Mouse (Mus musculus): Measurements from ENCODE around the gene Pdcd1.
"Not testable (repeated sequence)": the region's sequence is repeated elsewhere in the genome, so short reads cannot be mapped to it uniquely, and the experiment has no call there.

Pdcd1 gene

DNA sequence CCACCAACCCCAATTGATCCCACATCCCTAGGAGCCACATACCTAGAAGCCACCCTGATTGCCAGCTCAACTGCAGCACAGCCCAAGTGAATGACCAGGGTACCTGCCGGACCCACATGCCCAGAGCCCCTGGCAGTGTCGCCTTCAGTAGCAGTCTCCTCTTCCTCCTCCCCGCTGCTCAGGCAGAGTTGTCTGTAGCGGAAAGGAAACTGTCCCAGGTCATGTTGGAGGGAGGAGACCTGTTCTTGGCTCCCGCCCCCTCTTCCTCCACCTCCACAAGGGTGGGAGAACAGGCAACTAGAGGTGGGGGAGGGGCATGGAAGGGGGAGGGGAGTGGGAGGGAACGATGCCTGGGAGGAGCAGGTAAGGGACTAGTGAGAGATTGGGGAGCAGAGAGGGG lies at the start of gene Pdcd1:
Gene Pdcd1, minus strand, starts transcription at position 181 of the 400 bp plus-strand sequence.
- peak in 1 of 2 experiments; percentile 59 for DNase-seq

DNA sequence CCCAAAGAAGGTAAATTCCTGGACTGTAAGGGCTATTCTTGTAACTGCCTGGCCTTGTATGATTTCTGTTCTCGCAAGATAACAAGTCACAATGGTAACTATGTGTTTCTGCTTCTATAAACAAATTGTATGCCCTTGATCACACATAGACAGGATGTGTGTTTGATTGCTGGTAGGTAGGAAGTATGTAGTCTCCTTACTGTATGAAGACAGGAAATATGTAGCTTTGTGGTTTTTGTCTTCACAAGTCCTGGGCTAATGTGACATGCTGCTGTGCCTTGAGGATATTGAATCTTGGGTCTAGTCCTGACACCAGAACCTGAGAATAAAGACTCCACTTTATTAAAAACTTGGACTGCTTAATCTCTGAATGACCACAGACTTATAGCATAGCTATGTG lies 39.4 kb upstream of the Pdcd1 start:
- no peak for DNase-seq

DNA sequence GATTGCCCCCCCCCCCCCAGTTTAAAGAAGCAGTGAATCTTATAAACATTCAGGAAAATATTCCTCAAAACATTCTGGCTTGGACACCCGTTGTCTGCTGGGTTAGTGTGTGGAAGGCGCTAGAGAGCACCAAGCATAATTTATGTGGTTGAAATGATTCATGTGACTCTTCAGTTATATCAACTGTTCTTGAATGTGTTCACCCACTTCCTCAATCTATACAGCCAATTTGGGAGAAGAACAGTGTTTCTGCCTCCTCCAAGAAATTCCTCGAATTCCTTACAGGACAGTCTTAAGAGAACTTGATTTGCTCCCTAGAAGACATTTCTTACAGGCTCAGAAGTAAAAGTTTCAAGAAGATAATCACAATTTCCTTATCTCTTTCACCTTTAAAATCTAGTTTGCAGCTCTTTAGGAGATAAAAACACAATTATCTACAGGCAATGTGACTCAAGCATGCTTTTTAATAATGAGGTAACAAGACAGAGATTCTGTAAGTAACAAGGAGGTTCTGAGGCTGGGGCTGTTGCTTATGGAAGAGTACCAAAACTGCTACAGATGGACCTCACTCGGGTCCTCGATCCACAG lies 34.1 kb upstream of the Pdcd1 start:
- DNase-seq = no peak

DNA sequence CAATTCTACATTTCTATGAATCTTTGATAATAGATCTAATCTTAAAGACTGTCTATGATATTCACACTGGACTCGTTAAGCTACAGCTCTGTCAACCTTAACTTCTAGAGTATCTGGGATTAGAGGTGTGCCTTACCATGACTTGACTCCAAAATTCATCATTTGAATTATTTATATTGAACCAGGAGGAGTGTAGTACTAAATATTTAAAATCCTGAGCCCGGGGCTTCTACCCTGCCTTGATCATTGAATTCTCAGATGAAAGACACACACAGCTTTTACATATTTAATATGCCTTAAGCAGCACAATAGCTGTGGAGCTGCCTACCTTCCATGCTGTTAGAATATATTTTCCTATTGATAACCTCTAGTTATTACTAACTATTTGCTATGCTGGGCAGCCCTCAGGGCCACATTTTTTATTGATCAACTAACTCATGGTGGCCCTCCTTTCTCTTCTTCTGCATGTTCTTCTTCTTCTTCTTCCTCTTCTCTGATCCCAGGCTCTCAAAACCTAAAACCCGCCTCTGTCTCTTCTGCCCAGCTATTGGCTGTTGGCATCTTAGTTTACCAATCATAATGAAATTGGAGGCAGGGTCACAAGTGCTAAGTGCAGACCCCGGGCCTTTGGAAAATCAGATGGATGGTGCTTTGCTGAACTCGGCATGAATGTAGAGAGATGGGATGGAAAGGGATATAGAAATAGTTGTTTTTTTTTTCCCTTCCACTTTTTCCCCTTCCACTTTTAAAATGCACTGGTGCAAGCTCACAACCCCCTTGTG lies 33.2 kb upstream of the Pdcd1 start:
- no peak for DNase-seq

DNA sequence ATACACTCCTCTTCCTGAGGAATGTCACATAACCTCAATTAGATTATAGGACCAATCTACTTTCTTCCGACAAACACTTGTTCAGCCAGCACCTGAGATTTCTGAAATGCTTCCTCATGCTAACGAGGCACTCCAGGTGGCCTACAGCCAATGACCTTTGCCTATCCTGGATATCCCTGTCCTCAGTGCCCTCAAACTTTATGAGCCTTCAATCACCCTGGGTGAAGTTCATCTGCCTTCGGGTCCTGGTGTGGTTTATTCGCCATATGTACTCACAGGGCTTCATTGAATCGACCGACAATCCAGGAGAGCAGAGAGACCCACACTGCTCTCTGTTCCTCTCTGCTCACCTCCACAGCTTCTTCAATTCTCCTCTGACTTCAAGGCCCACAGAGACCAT lies 29.4 kb upstream of the Pdcd1 start:
- DNase-seq = no peak

DNA sequence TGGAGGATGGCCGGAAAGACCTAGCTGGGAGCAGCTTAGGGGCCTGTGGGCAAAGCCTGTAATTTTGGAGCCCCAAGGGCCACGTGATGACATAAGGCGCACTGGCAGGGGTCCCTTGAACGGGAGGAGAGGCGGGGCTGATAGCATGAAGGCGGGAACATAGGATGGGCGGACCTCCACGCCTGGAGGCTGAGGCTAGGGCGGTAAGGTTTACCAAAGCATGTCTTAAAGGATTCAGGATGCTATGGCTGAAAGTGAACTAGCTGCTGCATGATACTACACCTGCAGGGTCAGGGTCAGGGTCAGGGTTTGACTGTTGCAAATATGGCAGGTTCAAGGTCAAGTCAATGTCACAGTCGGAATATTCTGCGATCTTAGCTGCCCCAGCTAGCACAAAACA lies 28.8 kb upstream of the Pdcd1 start:
- DNase-seq = no peak

DNA sequence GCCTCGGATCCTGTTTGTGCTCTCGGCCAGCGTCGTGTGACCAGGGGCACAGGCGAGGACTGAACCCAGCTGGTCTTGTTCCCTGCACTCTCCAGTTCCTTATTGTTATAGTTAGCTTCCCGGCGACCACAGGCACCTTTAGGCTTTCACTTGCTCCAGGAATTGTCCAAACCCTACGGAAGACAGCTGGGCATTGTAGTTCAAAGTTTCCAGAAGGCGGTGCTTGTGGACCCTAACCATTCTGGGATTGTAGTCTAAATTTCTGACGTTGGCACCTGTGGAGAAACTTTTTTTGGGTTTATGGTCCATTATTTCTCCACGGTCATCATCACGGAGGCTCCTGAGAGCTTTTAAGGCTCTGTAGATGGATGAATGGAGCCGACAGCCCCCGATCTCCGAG lies 28.4 kb upstream of the Pdcd1 start:
- no peak for DNase-seq

DNA sequence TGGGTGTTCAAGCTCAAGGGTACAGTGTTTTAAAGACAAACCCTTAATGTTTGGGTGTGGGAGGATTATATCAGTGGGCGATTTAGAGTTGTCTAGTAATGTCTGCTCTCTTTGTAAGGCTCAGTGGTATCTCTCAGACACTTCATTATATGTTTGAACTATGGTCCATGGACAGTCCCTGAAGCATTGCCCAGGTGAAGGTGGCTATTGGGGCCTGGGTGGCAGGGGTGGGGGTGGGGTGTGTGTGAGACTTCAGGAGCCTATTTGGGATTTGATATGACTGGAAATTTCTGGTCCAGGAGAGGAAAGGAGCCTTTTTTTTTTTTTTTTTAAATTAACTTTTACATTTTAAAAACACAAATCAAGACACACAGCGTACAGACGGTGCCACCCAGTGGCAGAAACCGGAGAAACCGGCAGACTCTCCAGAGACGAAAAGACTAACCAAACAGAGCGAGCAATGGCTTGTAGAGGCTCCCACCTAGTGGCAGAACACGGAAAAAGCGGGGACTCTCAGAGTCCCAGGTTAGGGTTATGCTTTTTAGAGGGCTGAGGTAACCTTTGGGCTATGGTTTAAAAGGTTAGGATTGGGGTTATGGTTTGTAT lies 26.6 kb upstream of the Pdcd1 start:
- peak; percentile 64 to 75 for DNase-seq

DNA sequence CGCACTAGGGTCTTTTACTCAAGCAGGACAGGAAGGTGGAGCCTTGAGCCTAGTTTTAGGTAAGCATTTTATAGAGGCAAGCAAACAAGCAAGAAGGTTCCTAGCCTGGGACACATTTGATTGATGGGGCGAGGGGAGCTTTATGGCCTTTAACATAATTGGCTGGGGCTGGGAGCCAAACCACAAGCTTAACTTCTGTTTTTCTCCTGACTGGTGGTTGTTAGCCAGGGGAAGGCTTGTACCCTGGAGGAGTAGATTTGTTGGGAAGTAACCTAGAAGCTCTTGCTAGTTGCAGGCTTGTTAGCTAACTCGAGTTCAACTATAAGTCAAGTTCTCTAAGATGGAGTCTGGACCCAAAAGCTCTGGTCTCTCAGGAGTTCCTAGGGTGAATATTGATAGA lies 26.0 kb upstream of the Pdcd1 start:
- no peak for DNase-seq

DNA sequence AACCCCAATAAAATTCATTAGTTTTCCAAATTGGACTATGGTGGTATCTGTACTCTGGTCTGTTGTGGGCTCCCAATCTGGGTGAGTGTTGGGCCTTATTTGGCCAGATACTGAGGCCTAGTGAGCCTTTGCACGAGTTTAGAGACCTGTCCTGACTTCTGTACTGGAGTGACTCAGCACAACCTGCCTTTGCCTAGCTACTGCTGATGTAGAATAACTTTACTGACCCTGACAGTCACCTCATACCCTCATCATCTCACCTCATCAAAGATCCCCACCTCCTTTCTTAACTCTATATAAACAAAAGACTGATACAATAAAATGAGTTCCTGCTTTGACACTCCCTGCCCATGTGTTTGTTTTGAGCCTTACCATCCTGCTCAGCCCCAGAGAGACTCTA lies 24.3 kb upstream of the Pdcd1 start:
- no peak for DNase-seq

DNA sequence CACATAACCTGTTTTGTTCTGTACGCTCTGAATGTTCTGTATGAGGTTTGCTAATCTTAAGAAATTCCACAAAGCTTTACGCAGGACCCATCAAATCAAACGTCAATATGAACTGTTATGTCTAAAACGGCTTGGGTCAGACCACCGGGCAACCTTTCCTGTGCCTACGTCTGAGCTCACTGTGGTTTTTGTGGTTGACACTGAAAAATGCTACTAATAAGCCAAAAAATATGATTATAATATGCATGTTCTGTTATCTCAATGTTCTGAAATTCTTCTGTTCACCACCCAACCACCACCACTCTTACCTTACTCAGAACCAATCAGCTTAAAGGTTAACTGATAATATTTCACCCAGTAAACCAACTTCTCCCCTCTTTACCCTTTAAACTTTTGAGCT lies 22.4 kb upstream of the Pdcd1 start:
- no peak for DNase-seq

DNA sequence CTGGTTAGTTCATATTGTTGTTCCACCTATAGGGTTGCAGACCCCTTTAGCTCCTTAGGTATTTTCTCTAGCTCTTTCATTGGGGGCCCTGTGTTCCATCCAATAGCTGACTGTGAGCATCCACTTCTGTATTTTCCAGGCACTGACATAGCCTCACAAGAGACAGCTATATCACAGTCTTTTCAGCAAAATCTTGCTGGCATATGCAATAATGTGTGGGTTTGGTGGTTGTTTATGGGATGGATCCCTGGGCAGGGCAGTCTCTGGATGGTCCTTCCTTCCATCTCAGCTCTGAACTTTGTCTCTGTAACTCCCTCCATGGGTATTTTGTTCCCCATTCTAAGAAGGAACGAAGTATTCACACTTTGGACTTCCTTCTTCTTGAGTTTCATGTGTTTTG lies 5.9 kb upstream of the Pdcd1 start:
- DNase-seq = not testable (repeated sequence)

DNA sequence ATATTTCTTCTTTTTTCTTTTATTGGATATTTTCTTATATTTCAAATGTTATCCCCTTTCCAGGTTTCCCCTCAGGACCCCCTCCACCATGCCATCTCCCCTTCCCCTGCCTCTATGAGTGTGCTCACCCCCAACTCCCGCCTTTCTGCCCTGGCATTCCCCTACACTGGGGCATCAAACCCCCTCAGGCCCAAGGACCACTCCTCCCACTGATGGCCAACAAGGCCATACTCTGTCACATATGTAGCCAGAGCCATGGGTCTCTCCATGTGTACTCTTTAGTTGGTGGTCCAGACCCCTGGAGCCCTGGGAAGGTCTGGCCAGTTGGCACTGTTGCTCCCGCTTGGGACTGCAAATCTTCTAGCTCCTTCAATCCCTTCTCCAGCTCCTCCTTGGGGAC lies 5.0 kb upstream of the Pdcd1 start:
- DNase-seq = no peak

DNA sequence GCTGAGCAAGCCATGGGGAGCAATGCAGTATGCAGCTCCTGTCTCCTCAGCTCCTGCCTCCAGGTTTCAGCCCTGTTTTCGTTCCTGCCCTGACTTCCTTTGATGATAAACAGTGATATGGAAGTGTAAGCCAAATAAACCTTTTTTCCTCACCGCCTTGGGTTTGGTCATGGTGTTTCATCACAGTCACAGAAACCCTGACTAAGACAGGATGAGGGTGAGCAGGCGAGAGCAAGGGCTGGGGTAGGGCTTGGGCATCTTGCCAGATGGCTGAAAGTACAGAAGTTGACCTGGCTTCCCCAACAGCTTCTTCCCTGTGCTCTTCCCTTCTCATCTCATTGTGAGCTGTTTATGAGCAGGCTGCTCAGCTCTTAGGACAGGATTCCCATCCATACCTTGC lies 3.6 kb upstream of the Pdcd1 start:
- no peak for DNase-seq

DNA sequence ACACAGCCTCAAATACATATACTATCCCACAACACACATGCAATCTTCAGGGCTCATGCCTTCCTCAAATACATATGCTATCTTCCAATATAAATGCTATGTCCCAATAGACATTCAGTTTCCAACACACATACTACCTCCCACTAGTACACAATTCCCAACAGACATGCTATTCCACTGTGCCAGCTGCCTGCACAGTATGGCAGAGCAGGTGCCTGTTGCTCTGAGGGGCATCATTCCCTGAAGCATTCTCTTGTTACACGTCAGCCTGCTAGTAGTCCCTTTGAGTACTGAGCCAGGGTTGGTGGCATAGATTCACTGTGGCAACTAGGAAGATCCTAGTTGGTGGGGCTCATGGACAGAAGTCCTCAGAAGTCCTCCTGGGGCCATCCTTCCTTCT lies 2.1 kb upstream of the Pdcd1 start:
- no peak for DNase-seq

DNA sequence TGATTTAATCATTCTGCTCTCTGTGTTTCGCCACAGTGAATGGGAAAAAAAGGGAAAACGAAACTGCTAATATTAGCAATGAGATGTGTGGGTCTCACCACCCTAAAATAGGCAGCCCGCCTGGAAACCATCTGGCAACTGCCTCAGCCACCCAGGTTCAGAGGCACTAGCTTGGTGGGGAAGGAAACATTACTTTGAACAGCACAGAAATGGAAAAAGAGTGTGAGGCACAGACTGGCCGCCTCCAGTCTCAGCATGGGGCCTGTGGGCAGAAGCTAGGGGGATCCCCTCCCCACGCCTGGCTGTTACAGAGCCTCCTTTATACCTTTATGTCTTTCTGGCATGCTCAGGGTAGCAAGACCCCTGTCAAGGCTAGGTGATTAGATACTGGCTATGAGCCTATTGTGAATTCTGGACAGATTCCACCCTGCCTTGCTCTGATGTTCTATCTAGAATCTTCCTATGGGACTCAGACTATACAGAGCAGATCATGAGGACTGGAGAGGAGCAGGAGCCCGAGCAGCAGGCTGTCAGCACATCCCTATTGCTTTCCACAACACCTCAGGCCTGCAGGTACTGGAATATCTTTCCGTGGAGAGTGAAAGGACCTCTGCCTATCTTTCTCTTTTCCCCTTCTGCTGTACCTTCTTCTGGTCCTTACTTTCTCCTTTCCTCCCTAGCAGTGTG lies 1.3 kb upstream of the Pdcd1 start:
- no peak for DNase-seq

DNA sequence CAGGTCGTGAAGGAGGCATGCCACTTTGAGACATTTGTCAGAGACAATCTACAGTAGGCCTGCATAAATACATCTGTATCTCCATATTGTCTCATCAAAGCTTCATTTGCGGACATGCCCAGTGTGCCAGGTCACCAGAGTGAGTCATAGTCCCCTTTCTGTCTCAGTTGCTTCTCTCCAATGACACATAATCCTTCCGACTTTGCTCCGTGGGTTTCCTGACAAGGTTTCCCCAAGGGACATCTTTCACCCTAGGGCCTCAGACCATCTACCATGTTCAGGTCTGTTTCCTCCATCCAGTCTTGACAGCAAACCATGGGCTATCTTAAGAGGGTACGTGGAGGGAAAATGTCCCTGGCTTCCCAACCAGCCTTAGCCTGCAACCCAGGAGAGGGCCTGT lies 1.2 kb downstream of the Pdcd1 start:
- no peak for DNase-seq

DNA sequence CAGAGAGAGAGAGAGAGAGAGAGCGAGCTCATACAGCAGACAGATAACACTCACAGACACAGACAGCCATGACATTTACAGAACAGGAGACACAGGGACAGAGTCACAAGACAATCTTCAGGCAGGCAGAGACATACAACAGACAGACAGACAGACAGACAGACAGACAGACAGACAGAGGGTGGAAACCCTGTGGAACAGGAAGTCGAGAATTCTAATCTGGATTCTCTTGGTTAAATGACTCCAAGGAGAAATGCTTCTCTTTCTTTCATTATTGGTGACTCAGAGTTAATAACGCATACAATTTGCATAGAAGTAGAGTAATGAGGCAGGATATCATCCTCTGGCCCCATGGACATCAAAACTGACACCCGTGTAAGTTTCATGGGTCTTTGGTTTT lies 5.8 kb downstream of the Pdcd1 start:
- no peak for DNase-seq

DNA sequence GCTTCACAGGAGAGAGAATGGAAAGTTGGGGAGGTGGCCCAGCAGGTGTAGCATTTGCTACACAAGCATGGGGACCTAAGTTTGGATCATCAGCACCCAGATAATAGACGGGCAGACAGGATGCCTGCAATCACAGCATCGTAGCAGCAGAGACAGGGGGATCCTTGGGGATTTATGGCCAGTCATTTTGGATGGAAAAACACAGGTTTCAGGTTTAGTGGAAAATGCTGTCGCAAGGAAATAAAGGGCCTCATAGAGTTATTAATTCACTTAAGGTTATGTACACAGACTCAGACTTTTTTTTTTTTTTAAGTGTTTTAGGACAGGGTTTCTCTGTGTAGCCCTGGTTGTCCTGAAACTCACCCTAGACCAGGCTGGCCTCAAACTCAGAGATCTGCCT lies 6.8 kb downstream of the Pdcd1 start:
- no peak for DNase-seq

DNA sequence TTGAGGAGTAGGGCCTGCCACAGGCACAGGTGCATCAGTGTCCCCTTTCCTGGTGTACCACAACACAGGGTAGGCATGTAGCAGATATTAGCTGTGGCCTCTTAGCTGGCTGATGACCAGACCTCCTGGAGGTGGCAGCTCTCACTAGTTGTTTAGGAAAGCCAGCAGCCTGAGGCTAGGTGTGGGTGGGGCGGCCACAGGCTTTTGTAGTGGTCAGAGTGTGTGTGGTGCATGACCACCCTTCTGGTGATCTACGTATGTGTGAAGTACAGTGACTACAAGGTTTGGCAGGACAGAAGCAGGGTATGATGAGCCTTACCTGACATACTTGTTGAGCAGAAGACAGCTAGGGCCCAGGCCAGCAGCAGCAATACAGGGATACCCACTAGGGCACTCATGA lies 12.0 kb downstream of the Pdcd1 start:
- DNase-seq = no peak

DNA sequence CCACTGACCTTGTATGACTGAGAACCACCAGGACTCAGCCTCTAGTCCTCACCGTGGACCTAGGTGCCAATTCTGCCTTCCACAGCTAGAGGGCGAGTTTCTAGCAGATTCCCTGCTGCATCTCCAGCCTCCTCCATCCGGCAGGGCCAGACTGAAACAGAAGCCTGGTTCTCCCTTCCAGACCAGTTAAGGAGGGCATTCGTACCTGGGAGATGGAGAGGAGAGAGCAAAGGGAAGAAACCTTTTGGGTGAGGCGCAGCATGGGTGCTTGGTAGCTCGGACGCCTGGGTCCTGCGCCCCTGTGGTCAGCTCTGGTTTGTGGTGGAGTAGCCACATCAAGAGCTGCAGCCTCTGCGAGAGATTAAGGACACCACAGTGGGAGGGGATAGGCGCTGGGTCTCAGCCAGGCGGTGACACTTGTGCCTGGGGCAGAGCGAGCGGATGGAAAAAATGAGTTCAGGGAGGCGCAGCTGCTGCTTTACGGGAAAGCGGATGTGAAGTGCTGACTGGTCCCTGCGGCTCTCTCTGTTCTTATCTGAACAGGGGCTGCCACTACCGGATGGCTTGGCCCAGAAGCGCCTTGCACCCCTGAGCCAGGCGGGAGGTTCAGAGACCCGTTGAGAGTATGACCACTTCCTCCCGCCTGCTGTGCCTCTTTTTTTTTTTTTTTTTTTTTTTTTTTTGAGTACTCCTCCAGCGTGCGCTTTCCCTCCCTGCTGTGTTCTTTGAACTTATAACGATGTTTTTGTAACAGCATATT lies 17.2 kb downstream of the Pdcd1 start:
- peak; percentile 79 to 87 for DNase-seq

DNA sequence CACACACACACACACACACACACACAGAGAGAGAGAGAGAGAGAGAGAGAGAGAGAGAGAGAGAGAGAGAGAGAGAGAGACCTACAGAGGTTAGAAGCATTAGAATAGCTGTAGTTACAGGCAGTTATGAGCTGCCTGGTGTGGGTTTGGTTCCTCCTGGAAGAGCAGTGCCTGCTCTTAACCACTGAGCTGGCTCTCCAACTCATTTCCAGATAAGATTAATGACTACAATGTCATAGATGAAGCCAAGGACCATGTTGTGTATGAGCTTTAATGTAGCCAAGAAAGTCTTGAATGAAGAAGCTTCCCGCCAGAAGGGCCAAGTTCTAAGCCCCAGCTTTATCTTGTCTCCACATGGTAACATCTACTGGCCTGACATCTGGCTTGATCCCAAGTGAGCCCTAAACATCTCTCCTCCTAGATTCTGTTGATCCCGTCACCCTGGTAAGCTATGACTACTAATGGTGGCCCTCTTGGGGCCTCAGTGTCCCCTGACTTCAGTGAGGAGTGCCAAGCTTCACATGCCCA lies 19.2 kb downstream of the Pdcd1 start:
- DNase-seq = no peak

DNA sequence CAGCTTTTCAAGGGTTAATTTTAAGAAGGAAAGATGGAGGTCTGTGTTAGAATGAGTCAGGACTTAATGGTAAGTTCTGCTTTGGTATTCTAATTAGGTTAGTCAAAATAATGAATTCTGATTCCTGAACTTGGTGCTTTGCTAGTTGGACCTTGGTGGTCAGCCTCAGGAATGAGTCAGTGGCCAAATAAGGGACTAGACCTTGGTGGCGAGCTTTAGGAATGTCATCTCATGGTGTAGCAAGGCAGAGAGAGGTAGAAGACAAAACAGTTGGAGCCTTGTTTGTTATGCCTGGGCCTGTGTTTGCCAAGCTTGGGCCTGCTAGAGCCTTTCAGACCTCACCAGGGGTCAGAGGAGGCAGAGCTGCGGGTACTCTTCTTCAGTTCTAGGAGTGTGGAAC lies 23.6 kb downstream of the Pdcd1 start:
- no peak for DNase-seq

All from thymus, adult 18-20 months (tissue).